10 mouse cellular contexts compared by ENCODE assay signal in genomic region chr15:25510060-25510492, GRCm38 (mm10).
DNase-seq lines count a peak whose midpoint lies in the region; TF ChIP-seq lines count a peak whose summit lies in the region.
"Had no signal": no experiment of that assay in that cellular context is flagged by ENCODE, and none has a peak within 500 bp of the region (broad histone marks: within the 10 kb centered on the region; RNA-seq: fewer than 3 reads in every experiment).

No protein-coding gene starts in this region.

- TF ChIP-seq CTCF in brain, embryonic 14.5 days (IDR thresholded peaks at IDR 0.05; ENCODE audit: borderline replicate concordance, extremely low read depth, insufficient read depth, insufficient read length) = no peak

- no peak for TF ChIP-seq POLR2A in brain, embryonic 14.5 days (IDR thresholded peaks at IDR 0.05; ENCODE audit: borderline replicate concordance, extremely low read depth, insufficient read depth, insufficient read length, poor library complexity, severe bottlenecking)

- peak; percentile 30 for DNase-seq in kidney, adult 9 months
- DNase-seq in kidney, adult 11 months = no peak
- peak; percentile 25 for DNase-seq in Muller cell, postnatal 12 days (ENCODE audit: inconsistent ontology term)
- DNase-seq in brain, embryonic 14.5 days (ENCODE audit: low read depth) = peak; percentile 48
- peak; percentile 47 for DNase-seq in kidney, postnatal 14 days
- DNase-seq in layer of hippocampus, adult 8-10 months (ENCODE audit: low spot score in 2 of 2) = no peak
- DNase-seq in cerebellum, adult 11 months = no peak
- DNase-seq: gastrocnemius, adult 2 months; layer of hippocampus, postnatal 36 days; lung, postnatal 14 days had no signal

Comparison
In these comparisons a context has a peak if more than half of its experiments do, and no peak if none do; other contexts are left out.
1. DNase-seq: peak in kidney, adult 9 months (single experiment), Muller cell, postnatal 12 days (single experiment), brain, embryonic 14.5 days (single experiment) and kidney, postnatal 14 days (single experiment); none in kidney, adult 11 months (single experiment), layer of hippocampus, adult 8-10 months (0 of 2) and cerebellum, adult 11 months (single experiment).